Comparison of ENCODE assay signal across 9 mouse cellular contexts in the genomic region with DNA sequence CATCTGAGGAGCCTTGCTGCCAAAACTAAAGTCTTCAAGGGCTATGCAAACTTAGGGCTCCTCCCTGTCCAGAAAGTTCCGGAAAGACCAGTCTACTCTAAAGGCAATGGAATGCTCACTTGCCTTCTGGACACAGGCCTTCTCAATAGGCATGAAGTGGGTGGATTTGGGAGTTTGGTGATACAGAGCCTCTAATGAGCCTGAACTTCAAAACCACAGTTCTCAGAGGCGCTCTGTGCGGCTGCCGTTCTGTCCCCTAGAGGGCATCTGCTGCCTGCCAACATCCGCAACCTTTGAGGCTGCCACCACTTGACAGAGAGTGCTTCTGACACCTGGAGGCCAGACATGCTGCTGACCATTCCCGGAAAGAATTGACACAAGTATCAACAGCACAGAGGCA. TPM values are rescaled to one million over a fixed set of nuclear protein-coding genes. Genes with fewer than 3 reads are reported as not detected.
A peak's percentile ranks its signal among the peaks of the same experiment; 100 is the strongest.
DNase-seq lines count a peak whose midpoint lies in the region; ATAC-seq and TF ChIP-seq lines count a peak whose summit lies in the region.
"Had no signal": no experiment of that assay in that cellular context is flagged by ENCODE, and none has a peak within 500 bp of the region (broad histone marks: within the 10 kb centered on the region; RNA-seq: fewer than 3 reads in every experiment).

No protein-coding gene starts in this region.

- no peak overlapping the region for H3K9ac ChIP-seq in liver, postnatal 0 days (replicated peaks)
- H3K9ac ChIP-seq in liver, embryonic 12.5 days = no peak overlapping the region

- H3K27me3 ChIP-seq in liver, postnatal 0 days (ENCODE audit: insufficient read depth, low read length) = 0 out of 2 replicates have a peak, but pooled peaks cover 3% of the 10 kb centered on the region
- peaks cover 5% of the 10 kb centered on the region; the same call in 1 of the 2 replicates for H3K27me3 ChIP-seq in liver, embryonic 12.5 days (replicated peaks)

- TF ChIP-seq CTCF in liver, postnatal 0 days (IDR thresholded peaks at IDR 0.05; ENCODE audit: low read depth) = peak; percentile 63

- peak; percentile 28 for DNase-seq in liver, postnatal 0 days
- peak; percentile 20 to 31 for DNase-seq in lung, adult 18-20 months
- peak; percentile 50 for DNase-seq in thymus, postnatal 0 days (ENCODE audit: low spot score)
- no peak for DNase-seq in left cerebral cortex, adult 9 months (ENCODE audit: low spot score in 2 of 2)
- no peak for DNase-seq in heart, adult 11 months
- DNase-seq in layer of hippocampus, adult 9-10 months (ENCODE audit: low spot score) = no peak
- DNase-seq: cerebellum, adult 8-10 months had no signal

- H3K27ac ChIP-seq in liver, postnatal 0 days (ENCODE audit: low read depth) = no peak overlapping the region
- H3K27ac ChIP-seq in liver, embryonic 12.5 days = no peak overlapping the region

- TF ChIP-seq EP300 in liver, postnatal 0 days (IDR thresholded peaks at IDR 0.05; ENCODE audit: low read depth) = no peak

- H3K4me2 ChIP-seq in liver, postnatal 0 days (ENCODE audit: low read depth, low read length) = no peak overlapping the region
- H3K4me2 ChIP-seq in liver, embryonic 12.5 days = no peak overlapping the region

- no peak for ATAC-seq in liver, postnatal 0 days
- ATAC-seq in liver, embryonic 12.5 days = no peak; the same call in 1 of the 2 replicates
- peak; percentile 74; the same call in 1 of the 2 replicates for ATAC-seq in common myeloid progenitor, adult 5-6 weeks (replicated peaks; ENCODE audit: low read depth, poor library complexity, severe bottlenecking)

- no peaks in the 10 kb centered on the region; the same call in 1 of the 2 replicates for H3K4me1 ChIP-seq in liver, postnatal 0 days (ENCODE audit: insufficient read depth)
- H3K4me1 ChIP-seq in liver, embryonic 12.5 days = no peaks in the 10 kb centered on the region

- H3K9me3 ChIP-seq in liver, postnatal 0 days (ENCODE audit: low read length) = 0 out of 2 replicates have a peak, but pooled peaks cover 3% of the 10 kb centered on the region
- H3K9me3 ChIP-seq in liver, embryonic 12.5 days (replicated peaks) = no peaks in the 10 kb centered on the region

- WGBS in liver, postnatal 0 days (ENCODE audit: insufficient replicate concordance) = 36% methylated on average over 6 of the region's 6 CpGs
- 33% methylated on average over 6 of the region's 6 CpGs for WGBS in liver, embryonic 12.5 days (ENCODE audit: insufficient replicate concordance)

- H3K36me3 ChIP-seq in liver, postnatal 0 days (replicated peaks; ENCODE audit: insufficient read depth, low read length) = no peaks in the 10 kb centered on the region
- no peaks in the 10 kb centered on the region for H3K36me3 ChIP-seq in liver, embryonic 12.5 days

- H3K4me3 ChIP-seq in liver, postnatal 0 days (ENCODE audit: low read depth, low read length) = no peak overlapping the region
- H3K4me3 ChIP-seq in liver, embryonic 12.5 days = no peak overlapping the region

RNA-seq across cellular contexts. Expression of gene Nrap, which starts 40.5 kb away (rescaled TPM):
- 0.16 and 0.47 TPM in 2 replicates for polyA plus RNA-seq in liver, postnatal 0 days (2015; fragmentation: Nextera tagmentation; extraction: Ambion mirVana)
- polyA plus RNA-seq in liver, embryonic 12.5 days (2016; fragmentation: Nextera tagmentation; extraction: Ambion mirVana) = 0.10 and 0.13 TPM in 2 replicates
- total RNA-seq in common myeloid progenitor, adult 5-6 weeks (2017) = 0.29 and 0.91 TPM in 2 replicates
- 0.15 and 0.22 TPM in 2 replicates for polyA plus RNA-seq in thymus, postnatal 0 days (2015; fragmentation: Nextera tagmentation; extraction: Ambion mirVana)

RNA-seq across cellular contexts. Expression of gene Casp7, which starts 47.6 kb away (rescaled TPM):
- 9.8 and 10.1 TPM in 2 replicates for polyA plus RNA-seq in liver, postnatal 0 days (2015; fragmentation: Nextera tagmentation; extraction: Ambion mirVana)
- polyA plus RNA-seq in liver, embryonic 12.5 days (2016; fragmentation: Nextera tagmentation; extraction: Ambion mirVana) = 16.8 and 17.6 TPM in 2 replicates
- total RNA-seq in common myeloid progenitor, adult 5-6 weeks (2017) = 28.2 and 42.0 TPM in 2 replicates
- 35.1 and 36.5 TPM in 2 replicates for polyA plus RNA-seq in thymus, postnatal 0 days (2015; fragmentation: Nextera tagmentation; extraction: Ambion mirVana)

Comparison
In these comparisons a context has a peak if more than half of its experiments do, and no peak if none do; other contexts are left out.
1. DNase-seq: peak in liver, postnatal 0 days (single experiment), lung, adult 18-20 months (2 of 2) and thymus, postnatal 0 days (single experiment); none in left cerebral cortex, adult 9 months (0 of 2), heart, adult 11 months (single experiment) and layer of hippocampus, adult 9-10 months (single experiment).